Mouse (Mus musculus) A20 (cell line): Measurements from ENCODE around the gene Sobp.

Source experiments
- DNase-seq: peaks from one replicate; pipeline ENCODE4 v3.0.0-alpha.2; 2011; ENCODE audit warnings: low read depth, low spot score

Gene Sobp

DNA sequence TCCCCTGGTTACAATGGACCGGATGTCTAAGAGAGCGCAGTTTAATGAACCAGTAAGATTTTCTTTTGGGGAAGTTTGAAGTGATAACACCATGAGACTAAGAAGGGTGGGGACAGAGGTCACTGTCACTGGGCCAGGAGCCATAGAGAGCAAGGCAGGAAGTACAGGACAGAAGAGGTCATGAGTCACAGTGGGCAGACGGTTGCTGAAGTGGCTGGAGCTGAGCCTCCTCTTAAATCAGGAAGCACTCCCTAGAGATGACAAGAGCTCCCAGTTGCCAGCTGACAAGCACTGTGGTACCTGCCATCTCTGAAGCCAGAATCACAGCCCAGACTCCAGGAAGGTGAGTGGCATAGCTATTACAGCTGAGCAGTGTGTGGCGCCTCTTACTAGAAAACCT lies 139.5 kb downstream of the Sobp start:
- DNase-seq, result peak; percentile 5

DNA sequence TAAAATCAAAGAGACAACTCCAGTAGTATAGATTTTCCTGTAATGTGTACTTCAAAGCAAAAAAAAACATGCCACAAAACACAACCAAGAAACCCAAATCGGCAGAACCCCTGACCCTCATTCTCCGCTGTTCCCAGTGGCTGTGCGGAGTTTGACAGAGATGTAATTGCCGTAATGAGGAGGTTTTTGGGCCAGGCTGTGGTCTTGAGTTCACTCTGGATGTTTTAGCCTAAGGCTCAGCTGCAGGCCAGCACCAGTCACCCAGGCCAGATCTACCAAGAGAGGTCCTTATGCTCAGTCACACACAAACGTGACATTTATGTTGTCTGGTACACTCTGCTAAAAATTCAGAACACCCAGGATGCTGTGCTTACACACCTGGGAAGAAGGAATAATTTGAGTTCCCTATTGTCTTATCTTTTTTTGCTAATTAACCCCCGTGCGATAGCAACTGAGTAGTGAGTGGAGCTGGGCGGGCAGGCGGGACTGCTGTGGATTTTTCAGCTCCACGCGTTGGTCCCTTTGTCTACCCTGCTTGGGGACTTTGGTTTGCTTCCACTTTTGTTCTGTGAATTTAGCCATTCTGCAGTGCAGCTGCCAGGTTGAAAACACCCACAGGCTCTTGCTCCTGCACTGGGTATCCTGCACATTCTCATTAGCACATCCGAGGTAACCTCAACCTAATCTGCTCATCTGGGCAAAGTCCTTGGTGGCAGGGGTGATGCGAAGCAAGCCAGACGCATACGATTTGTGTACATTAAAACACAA lies 140.7 kb downstream of the Sobp start:
- no peak for DNase-seq

DNA sequence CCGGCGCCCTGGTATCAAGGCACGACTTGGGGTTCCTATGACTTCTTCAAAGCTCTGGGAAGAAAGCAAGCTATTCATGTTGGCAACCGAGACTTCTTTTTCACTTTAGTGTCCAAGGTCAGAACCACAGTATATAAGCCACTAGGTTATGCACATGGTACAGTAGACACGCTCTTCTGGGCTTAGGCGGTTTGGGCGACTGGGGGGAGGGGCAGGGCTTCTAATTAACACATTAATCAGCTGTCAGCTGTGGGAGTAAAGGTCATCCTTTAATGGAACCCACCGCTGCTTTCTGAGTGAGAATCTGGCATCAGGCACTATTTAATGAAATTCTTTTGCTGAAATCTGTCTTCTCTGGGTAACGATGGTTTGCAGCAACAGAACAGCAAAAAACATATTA lies 147.3 kb downstream of the Sobp start:
- no peak for DNase-seq

DNA sequence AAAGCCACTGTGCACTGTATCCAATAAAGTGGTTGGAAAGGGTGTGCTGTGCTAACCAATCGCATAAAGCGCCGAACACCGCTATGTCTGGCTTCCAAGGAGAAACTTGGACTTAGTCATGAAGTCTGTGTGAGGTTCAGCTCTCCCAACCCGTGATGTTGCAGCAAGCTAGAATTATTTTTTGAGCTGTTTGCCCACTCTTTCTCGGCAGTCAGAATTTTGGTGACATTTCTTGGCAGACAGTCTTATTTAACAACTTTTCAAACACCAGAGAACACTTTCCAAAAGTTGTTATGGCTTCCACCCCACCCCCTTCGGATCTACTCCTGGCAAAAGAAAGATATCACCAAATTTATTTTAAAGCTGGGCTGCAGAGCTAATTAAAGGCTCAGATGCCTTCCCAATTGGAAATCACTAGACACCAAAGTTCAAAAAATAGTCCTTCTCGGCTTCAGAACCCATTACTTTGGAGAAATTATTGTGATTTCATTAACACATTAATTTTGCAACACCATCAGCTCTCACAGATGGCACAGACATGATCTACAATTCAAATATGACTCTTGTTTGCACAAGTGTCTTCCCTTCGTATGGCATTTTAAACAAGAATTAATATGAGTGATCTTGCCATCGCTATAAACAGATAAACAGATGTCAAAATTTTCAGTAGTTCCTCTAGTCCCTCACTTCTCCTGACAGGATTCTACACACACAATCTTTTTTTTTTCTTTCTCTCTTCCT lies 150.7 kb downstream of the Sobp start:
- DNase-seq, result no peak

DNA sequence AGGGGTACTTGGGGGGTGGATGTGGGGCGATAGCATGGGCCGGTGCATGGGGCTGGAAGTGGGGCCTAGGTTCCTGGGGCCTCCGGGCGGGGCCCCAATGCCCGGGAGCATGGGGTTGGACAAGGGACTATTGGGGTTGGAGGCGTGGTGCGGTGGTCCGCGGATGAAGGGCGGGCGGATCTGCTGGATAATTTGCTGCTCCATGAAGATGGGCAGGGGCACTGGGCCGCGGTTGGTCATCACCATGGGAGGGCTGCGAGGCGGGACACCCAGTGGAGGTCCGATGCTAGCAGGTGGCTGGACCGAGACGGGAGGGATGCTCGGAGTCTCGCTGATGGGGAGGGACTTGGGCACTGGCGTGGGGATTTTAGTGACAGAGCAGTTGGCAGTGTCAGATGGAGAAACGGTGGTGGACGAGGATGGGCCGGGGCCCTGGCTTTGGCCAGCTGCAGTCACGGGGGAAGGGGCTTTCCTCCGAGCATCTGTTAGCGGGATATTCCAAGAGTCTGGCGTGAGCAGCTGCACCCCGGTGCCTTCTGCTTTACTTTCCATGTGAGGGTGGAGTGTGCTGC lies 152.1 kb downstream of the Sobp start:
- no peak for DNase-seq

DNA sequence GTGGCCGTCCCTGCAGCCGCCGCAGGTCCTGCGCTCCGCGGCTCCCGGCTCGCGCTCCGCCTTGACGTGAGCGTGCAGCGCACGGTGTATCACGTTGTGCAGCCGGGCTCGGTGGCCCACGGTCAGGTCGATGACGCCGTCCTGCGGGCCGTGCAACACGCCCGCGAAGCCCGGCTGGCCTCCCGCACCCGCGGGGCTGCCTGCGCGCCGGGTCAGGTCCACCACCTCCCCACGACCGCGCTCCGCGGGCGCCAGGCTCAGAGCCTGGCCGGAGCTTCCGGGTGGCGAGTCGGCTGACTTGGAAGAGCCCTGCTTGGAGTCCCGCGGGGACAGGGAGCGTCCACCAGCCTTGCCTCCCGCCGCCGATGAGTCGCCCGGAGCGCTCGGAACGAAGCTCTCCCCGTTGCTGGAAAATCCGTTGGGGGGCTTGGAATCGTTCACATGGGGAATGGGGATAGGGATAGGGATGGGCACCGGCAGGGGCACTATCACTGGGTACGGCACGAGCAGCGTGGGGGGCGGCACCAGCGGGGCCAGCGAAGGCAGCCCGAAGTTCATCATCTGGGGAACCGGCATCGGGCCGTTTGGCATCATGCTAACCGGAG lies 152.7 kb downstream of the Sobp start:
- no peak for DNase-seq

DNA sequence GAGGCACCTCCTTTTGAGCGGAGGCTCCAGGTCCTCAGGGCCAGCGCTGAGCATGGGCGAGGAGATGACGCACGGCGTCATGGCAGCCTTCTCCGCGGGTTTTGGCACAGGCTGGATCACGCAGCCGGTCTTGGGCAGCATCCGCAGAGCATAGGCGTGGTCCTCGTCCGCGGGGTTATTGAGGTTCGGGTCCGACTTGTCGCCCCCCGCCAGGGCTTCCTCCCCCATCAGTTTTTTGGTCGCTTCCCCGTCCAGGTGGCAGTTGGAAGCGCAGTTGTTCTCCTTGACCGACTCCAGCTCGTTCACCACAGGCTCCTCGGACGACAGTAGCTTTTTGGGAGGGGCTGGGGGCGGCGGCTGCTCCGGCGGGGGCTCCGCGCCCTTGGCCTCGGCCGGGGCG lies 153.3 kb downstream of the Sobp start:
- no peak for DNase-seq

DNA sequence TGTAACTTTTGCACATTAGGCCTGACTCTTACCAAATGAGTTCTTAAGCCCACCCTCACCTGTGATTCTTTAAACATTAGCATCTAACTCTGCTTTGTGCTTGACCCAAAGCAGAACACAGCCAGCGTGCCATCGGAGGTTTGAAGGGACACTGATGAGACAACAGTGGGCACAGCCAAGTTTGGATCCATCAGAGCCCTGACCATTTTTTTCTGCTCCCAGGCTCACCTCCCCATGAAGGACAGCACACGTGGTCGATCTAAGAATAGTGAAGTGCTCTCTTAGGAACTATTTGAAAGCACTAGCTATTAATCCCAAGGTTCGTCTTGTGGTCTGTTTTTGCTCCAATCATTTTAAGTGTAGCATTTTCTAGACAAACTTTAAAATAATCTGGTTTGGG lies 159.5 kb downstream of the Sobp start:
- no peak for DNase-seq

DNA sequence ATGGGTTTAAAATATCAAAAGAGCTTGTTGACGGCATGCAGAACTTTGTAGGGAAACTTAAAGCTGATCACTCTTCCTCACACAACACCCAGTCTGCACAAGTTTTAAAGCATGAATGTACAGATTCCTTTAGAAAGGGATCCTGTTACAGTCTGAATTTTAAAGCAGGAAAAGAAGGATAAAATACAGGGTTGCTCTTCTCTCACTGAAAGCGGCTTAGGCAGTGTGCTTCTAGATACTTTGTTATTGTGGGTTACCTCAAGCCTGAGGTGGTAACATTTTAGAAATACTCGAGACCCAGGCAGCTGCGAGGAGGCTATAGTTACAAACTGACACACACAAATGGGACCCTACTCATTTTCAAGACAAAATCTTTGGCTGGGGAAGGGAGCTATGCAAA lies 160.0 kb downstream of the Sobp start:
- DNase-seq, result no peak

DNA sequence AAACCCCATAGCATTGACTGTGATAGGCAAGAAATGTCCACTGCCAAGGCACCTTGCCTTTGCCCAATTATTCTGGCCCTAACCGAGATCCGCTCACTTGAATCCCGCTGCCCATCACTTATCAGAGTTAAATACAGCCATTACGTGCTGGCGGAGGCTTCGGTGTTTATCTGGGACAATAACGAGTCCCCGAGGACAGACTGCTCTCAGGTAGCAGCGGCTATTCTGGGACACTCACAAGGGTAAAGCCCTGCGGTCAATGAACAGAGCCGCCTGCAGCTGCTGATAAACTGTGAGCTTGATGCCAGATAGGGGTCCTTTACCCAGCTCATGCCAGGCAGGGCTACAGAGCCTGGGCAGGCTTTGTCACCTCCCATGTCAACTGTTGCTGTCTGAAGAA lies 166.2 kb downstream of the Sobp start:
- no peak for DNase-seq

DNA sequence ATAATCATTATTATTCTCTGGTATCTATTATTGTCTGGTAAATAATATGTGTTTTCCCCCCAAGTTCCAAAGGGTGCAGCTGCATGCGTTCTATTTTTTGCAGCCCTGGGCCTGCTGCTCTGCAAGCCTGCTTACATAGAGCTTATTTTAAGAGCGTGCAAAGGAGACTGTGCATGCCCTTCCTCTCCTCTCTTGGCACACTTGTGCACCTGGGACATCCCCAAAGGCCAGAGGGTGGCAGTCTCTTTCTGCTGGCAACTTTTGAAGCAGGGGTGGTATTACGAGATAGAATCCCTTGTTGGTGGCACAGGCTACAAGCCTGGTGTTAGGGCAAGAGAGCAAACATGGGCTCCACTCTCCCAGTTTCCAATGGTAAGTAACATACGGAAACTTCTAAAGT lies 167.8 kb downstream of the Sobp start:
- no peak for DNase-seq

DNA sequence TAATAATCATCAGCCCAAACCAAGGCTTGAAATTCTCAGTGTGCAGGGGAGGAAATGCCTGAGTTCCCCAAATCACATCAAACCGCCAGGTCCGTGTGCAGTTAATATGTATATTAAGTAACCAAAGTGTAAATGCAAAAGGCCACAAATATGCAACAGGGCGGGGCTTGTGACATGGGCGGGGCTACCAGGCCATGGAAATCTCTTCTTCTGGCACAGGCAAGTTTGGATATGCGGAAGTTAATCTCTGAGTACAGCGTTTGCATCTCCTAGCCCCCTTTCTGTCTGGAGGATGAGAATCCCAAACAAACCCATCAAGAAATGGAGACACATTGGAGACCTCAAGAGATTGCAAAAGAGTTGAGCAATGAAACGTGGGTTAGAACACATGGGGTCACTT lies 168.7 kb downstream of the Sobp start:
- no peak for DNase-seq

DNA sequence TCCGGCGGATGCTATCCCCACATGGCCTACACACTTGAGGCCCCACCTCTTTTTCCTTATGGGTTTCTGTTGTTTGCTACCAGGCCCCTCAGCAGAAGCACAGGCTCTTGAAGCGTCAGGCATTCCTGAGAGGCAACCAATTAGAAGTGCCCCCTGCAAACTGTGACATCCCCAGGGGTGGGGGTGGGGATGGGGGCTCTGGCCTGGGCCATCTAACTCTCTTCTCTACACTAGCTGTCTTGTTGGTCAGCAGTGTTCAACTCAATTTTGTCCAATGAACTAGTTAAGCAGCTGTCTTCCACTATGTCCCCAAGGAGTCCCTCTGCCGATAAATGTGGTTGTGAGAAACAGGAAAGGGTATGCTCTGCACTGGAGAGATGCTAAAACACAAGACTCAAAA lies 169.3 kb downstream of the Sobp start:
- no peak for DNase-seq

DNA sequence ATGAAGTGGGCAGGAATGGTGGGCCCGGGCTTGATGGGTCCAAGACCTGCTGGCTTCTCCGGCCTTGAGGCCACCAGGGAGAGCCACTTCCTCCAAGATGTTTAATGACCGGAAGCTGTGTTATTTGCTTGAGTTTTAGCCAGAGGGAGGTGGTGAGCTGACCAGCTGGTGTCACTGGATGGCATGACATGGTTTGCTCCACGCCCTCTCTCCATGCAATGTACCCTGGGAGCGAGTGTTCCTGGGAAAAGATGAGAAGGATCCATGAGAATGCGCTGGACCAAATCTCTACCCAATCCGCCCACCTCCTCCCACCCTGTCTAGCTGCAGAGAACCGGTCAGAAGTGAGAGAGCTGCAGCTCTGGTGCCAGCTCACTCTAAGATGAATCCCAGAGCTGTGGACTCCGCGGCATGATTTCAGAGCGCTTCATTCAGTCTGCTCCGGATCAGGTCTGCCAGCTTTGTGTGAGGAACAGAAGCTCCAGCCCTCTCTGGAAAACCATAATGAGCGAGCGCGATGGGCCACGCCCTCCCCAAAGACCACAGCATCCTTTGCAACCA lies 170.1 kb downstream of the Sobp start:
- DNase-seq, result no peak

DNA sequence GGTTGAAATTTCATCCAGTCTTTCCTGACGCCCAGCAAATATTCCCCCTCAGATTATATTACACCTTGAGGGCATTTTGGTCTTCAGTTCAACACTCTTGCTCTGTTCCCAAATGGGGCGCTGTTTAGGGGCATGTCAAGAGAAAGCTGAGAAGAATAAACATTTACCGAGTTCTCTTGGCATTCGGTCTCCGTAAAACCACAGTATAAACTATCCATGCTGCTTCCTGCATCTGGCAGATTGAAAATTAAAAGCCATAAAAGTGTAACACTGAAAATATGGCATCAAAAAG lies 170.9 kb downstream of the Sobp start:
- no peak for DNase-seq

DNA sequence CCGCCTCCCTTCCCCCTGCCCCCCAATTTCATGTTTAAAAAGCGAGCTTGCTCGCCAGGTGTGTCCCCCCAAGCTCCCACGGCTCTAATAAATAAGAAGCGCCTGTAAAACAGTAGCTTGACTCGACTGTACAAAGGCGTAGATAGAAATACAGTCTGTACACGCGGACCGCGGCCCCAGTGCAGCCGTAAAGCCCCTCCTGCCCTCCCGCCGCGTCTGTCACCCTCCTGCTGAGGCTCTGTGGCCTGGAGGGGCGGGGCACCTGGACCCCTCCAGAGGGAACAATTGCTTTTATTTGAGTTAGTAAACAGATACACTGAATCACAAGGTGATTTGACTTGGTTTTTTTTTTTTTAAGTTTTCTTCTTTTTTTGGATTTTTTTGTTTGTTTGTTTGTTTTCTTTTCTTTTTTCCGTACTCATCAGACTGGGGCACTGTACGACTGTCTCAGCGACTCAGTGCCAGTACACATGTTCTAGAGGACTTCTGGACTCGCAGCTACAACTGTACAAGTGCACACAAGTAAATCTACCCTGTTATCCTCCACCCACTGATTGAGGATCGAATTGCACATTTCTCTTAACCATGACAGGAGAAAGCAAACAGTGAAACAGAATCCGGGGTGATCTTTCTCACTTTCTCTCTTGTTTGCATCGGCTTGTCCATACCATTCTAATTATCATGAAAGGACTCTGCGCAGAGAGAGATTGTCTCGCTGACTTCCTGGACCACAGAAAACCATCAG lies 171.4 kb downstream of the Sobp start:
- no peak for DNase-seq

DNA sequence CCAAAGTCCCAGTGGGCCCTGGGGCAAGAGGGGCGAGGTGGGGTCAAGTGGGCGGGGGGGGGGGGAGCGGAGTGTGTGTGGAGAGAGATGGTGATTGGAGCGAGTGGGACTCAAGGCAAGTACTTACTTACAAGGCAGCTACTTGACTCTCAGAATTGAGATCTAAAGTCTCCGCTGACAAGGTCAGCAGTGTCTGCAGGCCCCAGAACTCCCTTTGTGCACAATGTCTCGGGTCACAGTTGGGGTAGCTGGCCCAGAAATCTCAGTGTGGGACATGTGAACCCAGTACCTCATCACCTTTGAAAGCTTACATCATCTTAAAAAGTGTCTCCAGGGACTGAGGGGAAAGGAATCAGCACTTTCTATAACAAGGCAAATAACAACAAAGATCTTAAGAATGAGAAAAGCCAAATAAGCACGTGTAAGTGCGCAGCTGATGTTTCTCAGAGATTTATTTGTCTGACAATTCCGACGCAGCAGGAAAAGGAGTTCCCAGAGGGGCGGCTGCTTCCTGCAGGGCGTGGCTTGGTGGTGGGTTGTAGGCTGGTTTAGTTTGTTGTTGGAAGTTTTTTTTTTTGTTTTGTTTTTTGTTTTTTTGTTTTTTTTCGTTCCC lies 172.2 kb downstream of the Sobp start:
- DNase-seq, result no peak

DNA sequence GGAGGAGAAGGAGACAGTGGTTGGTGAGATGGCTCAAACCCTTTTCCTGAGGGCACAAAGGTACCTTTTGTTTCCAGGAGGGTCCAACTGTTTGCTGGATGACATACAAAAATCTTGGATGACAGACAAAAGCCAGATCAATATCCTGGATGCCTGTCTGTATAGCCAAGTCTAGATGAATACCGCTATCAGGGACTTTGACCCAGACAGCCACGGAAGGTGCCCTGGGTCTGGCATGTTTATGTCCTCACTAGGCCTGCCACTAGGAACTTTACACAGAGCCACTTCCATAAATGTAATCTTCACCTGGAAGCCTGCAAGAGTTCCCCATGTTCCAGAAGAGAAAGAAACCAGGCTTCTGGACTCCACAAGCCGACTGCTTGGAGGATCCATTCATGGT lies 172.9 kb downstream of the Sobp start:
- DNase-seq, result no peak

DNA sequence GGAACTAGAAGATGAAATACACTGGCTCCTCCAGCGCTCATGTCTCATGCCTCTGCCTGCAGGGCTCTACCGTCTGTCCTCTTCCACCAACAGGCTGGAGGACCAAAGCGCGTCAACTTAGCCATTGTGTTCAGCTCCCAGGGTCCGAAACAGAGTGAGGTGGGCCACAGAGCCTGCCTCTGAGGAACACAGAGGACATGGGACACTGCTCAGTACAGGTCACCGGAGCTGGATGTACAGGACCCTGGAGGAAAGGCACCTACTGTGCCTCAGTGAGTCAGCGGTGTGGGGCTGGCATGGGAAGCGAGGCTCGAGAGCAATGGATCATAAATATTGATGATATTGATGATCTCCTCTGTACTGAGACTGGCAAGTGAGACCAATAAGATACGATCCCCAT lies 175.0 kb downstream of the Sobp start:
- no peak for DNase-seq

DNA sequence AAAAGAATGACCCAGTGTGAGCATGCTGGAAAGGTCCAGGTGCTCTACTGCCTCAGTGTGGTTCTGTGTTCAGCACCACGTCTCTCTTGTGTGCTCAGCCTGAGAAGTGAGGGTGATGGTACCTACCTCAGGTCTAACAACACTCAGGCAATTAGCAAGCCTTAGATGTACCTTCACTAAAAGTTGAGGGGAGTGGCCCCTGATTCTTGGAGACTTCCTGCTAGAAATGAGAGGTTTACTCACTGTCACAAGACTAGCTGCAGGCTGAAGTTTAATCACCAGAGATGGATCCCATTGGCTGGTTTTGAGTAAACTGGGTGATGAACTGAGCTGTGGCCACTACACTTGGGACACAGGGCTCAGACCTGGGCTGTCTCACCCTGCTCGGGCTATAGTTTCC lies 177.1 kb downstream of the Sobp start:
- no peak for DNase-seq

DNA sequence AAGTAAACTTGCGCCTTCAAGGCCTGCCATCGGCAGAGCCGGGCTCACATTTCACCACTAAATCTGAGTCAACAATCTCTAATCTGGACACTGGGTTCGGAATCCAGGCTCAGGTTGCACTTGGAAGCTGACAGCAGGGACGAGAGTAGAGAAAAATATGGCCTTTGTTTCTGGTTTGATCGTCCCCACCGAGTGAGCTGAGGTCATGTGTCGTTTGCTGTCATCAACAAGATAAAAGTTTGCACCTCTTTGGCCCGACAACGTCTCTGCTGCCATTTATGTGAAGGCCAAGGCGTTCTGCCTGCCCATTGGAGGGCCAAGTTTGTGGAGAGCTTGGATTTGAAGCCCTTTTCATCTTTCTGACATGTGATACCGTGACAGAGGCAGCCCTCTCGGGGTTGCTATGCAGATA lies 178.8 kb downstream of the Sobp start:
- no peak for DNase-seq
